Mouse (Mus musculus) brain, embryonic 14.5 days (tissue): ENCODE measurements at regions not wholly inside any gene's neighbourhood (a gene's known extent, or its start where the extent isn't known, plus 50 kb on each side); places are given as distances from the start of the nearest gene placed in this dataset.

Experiments used
- CTCF ChIP-seq: fragments of 200-500 bp; IDR thresholded peaks from 2 replicates; pipeline ENCODE4 v1.5.1; 2012; ENCODE audit warnings: inconsistent platforms, mild to moderate bottlenecking, moderate library complexity, borderline replicate concordance; ENCODE audit not compliant: insufficient read depth, insufficient read length; ENCODE audit errors: extremely low read depth
- POLR2A ChIP-seq: fragments of 200-500 bp; IDR thresholded peaks from 2 replicates; pipeline ENCODE4 v1.6.1; 2012; ENCODE audit warnings: mild to moderate bottlenecking, inconsistent platforms, borderline replicate concordance; ENCODE audit not compliant: poor library complexity, insufficient read depth, insufficient read length, severe bottlenecking; ENCODE audit errors: extremely low read depth

GRCm38 (mm10) chr9:120866251-120866650, 62.8 kb upstream of the Ctnnb1 start:
- no peak for TF ChIP-seq CTCF
- TF ChIP-seq POLR2A: no peak
